Mouse (Mus musculus): ENCODE measurements at regions not wholly inside any gene's neighbourhood (a gene's known extent, or its start where the extent isn't known, plus 50 kb on each side); places are given as distances from the start of the nearest gene placed in this dataset.

GRCm38 (mm10) chr3:80256383-80256782 is 372.1 kb downstream of the Fam198b start:
- Histone ChIP-seq H3K4me1 (replicated peaks) (no peaks in the 10 kb centered on the region), H3K4me2 (no peak overlapping the region), H3K9me3 (replicated peaks) (no peaks in the 10 kb centered on the region), H3K4me3 (no peak overlapping the region), H3K27ac (ENCODE audit: poor library complexity, severe bottlenecking) (no peak overlapping the region), H3K9ac (no peak overlapping the region), H3K36me3 (no peaks in the 10 kb centered on the region), H3K27me3 (replicated peaks) (no peaks in the 10 kb centered on the region)
- WGBS: 82% methylated on average over 3 of the region's 3 CpGs
- ATAC-seq (ENCODE audit: insufficient number of reproducible peaks, low FRiP score): no peak

DNA sequence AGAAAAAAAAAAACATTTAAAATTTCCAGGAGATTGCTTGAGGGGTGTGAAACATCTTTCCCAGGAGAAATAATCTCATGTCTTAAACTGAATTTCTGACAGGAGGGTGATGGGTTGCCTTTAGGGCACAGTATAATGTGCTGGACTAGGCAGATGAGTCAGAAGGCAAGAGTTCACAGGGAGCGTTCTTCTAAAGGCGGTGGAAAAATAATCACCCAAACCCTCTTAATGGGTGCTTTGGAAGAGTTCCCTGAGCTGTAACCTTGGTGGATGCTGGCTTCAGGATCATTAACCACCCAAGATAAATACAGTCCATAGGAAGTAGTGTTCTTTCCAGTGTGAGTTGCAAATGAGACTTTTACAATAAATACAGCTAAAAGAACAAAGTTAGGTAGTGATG is 378.8 kb downstream of the Fam198b start:
- H3K9me3 ChIP-seq (replicated peaks): no peaks in the 10 kb centered on the region
- no peak for ATAC-seq (ENCODE audit: insufficient number of reproducible peaks, low FRiP score)
- no peaks in the 10 kb centered on the region for H3K27me3 ChIP-seq (replicated peaks)
- H3K36me3 ChIP-seq: no peaks in the 10 kb centered on the region
- no peak overlapping the region for H3K27ac ChIP-seq (ENCODE audit: poor library complexity, severe bottlenecking)
- H3K4me2 ChIP-seq: no peak overlapping the region
- H3K4me1 ChIP-seq (replicated peaks): no peaks in the 10 kb centered on the region
- H3K4me3 ChIP-seq: no peak overlapping the region
- no peak overlapping the region for H3K9ac ChIP-seq
- WGBS: 80% methylated on average over 2 of the region's 2 CpGs

GRCm38 (mm10) chr3:80284656-80285055 is 400.3 kb downstream of the Fam198b start:
- H3K27ac ChIP-seq (ENCODE audit: poor library complexity, severe bottlenecking): no peak overlapping the region
- H3K4me2 ChIP-seq: no peak overlapping the region
- no peak overlapping the region for H3K4me3 ChIP-seq
- WGBS: 70% methylated on average over 1 of the region's 1 CpGs
- no peak for ATAC-seq (ENCODE audit: insufficient number of reproducible peaks, low FRiP score)
- H3K9ac ChIP-seq: no peak overlapping the region
- H3K9me3 ChIP-seq (replicated peaks): no peaks in the 10 kb centered on the region
- H3K4me1 ChIP-seq (replicated peaks): no peaks in the 10 kb centered on the region
- no peaks in the 10 kb centered on the region for H3K36me3 ChIP-seq
- no peaks in the 10 kb centered on the region for H3K27me3 ChIP-seq (replicated peaks)

- Histone ChIP-seq H3K36me3 (no peaks in the 10 kb centered on the region), H3K4me2 (no peak overlapping the region), H3K27ac (ENCODE audit: poor library complexity, severe bottlenecking) (no peak overlapping the region), H3K4me1 (replicated peaks) (no peaks in the 10 kb centered on the region), H3K9me3 (replicated peaks) (no peaks in the 10 kb centered on the region), H3K27me3 (replicated peaks) (no peaks in the 10 kb centered on the region), H3K9ac (no peak overlapping the region), H3K4me3 (no peak overlapping the region)
- ATAC-seq (ENCODE audit: insufficient number of reproducible peaks, low FRiP score): no peak
- whole genome bisulfite sequencing: 76% methylated on average over 3 of the region's 3 CpGs
These were observed 400.9 kb downstream of the Fam198b start for GRCm38 (mm10) chr3:80285246-80285645.

- no peak for ATAC-seq (ENCODE audit: insufficient number of reproducible peaks, low FRiP score)
These were observed 409.2 kb downstream of the Fam198b start for GRCm38 (mm10) chr3:80293485-80293884.

GRCm38 (mm10) chr3:80307632-80308031 is 423.3 kb downstream of the Fam198b start:
- H3K27ac ChIP-seq (ENCODE audit: poor library complexity, severe bottlenecking): no peak overlapping the region
- H3K36me3 ChIP-seq: no peaks in the 10 kb centered on the region
- no peak overlapping the region for H3K4me3 ChIP-seq
- H3K4me1 ChIP-seq (replicated peaks): no peaks in the 10 kb centered on the region
- no peaks in the 10 kb centered on the region for H3K27me3 ChIP-seq (replicated peaks)
- H3K4me2 ChIP-seq: no peak overlapping the region
- H3K9me3 ChIP-seq (replicated peaks): no peaks in the 10 kb centered on the region
- 62% methylated on average over 4 of the region's 4 CpGs for WGBS
- no peak for ATAC-seq (ENCODE audit: insufficient number of reproducible peaks, low FRiP score)
- H3K9ac ChIP-seq: no peak overlapping the region

More at GRCm38 (mm10) chr3:80293485-80293884, 409.2 kb downstream of the Fam198b start:
- H3K4me2 ChIP-seq: no peak overlapping the region
- no peak overlapping the region for H3K4me3 ChIP-seq
- H3K9me3 ChIP-seq (replicated peaks): no peaks in the 10 kb centered on the region
- no peaks in the 10 kb centered on the region for H3K4me1 ChIP-seq (replicated peaks)
- H3K27me3 ChIP-seq (replicated peaks): no peaks in the 10 kb centered on the region
- no peaks in the 10 kb centered on the region for H3K36me3 ChIP-seq
- H3K9ac ChIP-seq: no peak overlapping the region
- no peak overlapping the region for H3K27ac ChIP-seq (ENCODE audit: poor library complexity, severe bottlenecking)
- WGBS: 77% methylated on average over 4 of the region's 4 CpGs

GRCm38 (mm10) chr3:80309931-80310330 is 425.6 kb downstream of the Fam198b start:
- Histone ChIP-seq H3K9ac (no peak overlapping the region), H3K4me3 (no peak overlapping the region), H3K4me2 (no peak overlapping the region), H3K27me3 (replicated peaks) (no peaks in the 10 kb centered on the region), H3K36me3 (no peaks in the 10 kb centered on the region), H3K4me1 (replicated peaks) (no peaks in the 10 kb centered on the region), H3K9me3 (replicated peaks) (no peaks in the 10 kb centered on the region), H3K27ac (ENCODE audit: poor library complexity, severe bottlenecking) (no peak overlapping the region)
- no peak for ATAC-seq (ENCODE audit: insufficient number of reproducible peaks, low FRiP score)
- 76% methylated on average over 4 of the region's 4 CpGs for WGBS

DNA sequence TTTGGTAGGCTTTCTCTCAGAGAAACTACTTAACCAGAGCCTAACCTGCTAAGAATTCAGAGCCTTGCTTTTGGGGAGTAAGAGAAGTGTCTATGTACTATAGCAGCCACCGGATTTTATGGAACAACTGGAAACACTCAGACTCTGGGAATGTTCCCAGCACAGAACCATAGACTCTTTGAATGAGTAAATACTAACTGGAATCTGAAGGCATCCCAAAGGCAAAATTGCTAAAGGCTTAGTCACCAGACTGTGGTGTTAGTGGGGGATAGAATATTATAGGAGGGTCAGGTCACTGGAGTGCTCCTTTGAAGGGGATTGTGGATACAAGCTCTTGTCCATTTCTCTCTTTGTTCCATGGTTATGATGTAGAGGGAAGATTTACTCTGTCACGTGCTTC is 427.4 kb downstream of the Fam198b start:
- H3K9ac ChIP-seq: no peak overlapping the region
- no peaks in the 10 kb centered on the region for H3K27me3 ChIP-seq (replicated peaks)
- no peaks in the 10 kb centered on the region for H3K36me3 ChIP-seq
- no peak overlapping the region for H3K4me2 ChIP-seq
- no peaks in the 10 kb centered on the region for H3K4me1 ChIP-seq (replicated peaks)
- H3K9me3 ChIP-seq (replicated peaks): no peaks in the 10 kb centered on the region
- no peak for ATAC-seq (ENCODE audit: insufficient number of reproducible peaks, low FRiP score)
- H3K4me3 ChIP-seq: no peak overlapping the region
- WGBS: 75% methylated on average over 2 of the region's 2 CpGs
- H3K27ac ChIP-seq (ENCODE audit: poor library complexity, severe bottlenecking): no peak overlapping the region

DNA sequence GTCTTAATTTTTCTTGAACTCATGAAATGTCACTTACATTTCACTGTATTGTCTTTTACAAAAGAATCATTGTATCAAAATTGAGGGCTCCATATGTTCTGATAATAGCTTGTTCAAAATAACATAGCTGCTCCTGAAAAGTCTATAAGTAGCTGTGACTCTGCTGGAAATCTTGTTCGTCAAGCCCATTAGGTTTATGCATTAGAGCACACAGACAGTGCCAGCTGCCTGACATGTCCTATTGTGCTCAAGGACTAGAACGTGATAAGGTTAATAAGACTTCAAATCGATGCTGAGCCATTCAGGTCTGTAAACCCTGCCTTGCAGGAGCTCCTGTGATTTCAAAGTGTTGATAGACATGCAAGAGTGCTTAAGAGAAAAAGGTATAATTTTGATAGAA is 438.0 kb downstream of the Fam198b start:
- H3K4me1 ChIP-seq (replicated peaks): no peaks in the 10 kb centered on the region
- WGBS: 65% methylated on average over 3 of the region's 3 CpGs
- H3K27me3 ChIP-seq (replicated peaks): no peaks in the 10 kb centered on the region
- H3K9me3 ChIP-seq (replicated peaks): no peaks in the 10 kb centered on the region
- no peak overlapping the region for H3K4me3 ChIP-seq
- H3K27ac ChIP-seq (ENCODE audit: poor library complexity, severe bottlenecking): no peak overlapping the region
- H3K4me2 ChIP-seq: no peak overlapping the region
- H3K36me3 ChIP-seq: no peaks in the 10 kb centered on the region
- H3K9ac ChIP-seq: no peak overlapping the region
- no peak for ATAC-seq (ENCODE audit: insufficient number of reproducible peaks, low FRiP score)

DNA sequence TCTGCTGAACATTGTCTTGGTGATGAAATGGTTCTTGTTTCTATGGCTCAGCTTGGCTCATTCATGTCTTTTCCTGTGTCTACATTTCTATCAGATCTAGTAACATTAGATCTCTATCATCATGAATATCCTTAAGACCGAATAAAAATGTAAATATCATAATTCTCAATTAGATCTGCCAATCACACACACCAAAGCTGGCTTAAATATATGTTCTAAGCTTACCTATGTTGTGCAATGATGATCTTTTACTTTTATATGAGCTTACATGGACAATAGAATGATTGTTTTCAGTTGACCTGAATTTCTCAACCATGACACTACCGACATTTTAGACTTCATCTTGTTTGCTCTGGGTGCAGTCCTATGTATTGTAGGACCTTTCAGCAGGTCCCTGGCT is 440.4 kb downstream of the Fam198b start:
- Histone ChIP-seq H3K4me2 (no peak overlapping the region), H3K27ac (ENCODE audit: poor library complexity, severe bottlenecking) (no peak overlapping the region), H3K4me1 (replicated peaks) (no peaks in the 10 kb centered on the region), H3K4me3 (no peak overlapping the region), H3K27me3 (replicated peaks) (no peaks in the 10 kb centered on the region), H3K36me3 (no peaks in the 10 kb centered on the region), H3K9me3 (replicated peaks) (no peaks in the 10 kb centered on the region), H3K9ac (no peak overlapping the region)
- no peak for ATAC-seq (ENCODE audit: insufficient number of reproducible peaks, low FRiP score)
- WGBS: 76% methylated on average over 2 of the region's 2 CpGs

DNA sequence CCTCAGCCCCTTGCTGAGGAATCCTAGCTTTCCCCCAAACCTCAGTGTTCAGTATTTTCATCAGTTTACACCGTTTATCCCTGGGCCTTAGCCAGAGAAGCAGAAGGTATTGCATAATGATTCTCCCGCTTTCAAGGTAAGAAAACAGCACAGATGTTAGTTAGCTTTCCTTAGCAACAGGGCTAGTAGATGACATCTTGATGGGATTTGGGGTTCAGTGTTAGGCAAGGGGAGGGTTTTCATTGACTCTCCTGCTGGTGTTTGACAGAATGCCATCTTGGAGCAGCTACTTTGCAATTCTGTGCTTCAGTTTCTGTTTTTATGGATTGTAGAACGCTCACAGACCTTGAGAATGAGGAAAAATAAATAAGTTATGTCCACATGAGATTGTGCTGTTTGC is 447.4 kb downstream of the Fam198b start:
- Histone ChIP-seq H3K9me3 (replicated peaks) (no peaks in the 10 kb centered on the region), H3K36me3 (no peaks in the 10 kb centered on the region), H3K4me1 (replicated peaks) (no peaks in the 10 kb centered on the region), H3K27ac (ENCODE audit: poor library complexity, severe bottlenecking) (no peak overlapping the region), H3K27me3 (replicated peaks) (no peaks in the 10 kb centered on the region), H3K9ac (no peak overlapping the region), H3K4me2 (no peak overlapping the region), H3K4me3 (no peak overlapping the region)
- 61% methylated on average over 3 of the region's 3 CpGs for WGBS
- ATAC-seq (ENCODE audit: insufficient number of reproducible peaks, low FRiP score): no peak

DNA sequence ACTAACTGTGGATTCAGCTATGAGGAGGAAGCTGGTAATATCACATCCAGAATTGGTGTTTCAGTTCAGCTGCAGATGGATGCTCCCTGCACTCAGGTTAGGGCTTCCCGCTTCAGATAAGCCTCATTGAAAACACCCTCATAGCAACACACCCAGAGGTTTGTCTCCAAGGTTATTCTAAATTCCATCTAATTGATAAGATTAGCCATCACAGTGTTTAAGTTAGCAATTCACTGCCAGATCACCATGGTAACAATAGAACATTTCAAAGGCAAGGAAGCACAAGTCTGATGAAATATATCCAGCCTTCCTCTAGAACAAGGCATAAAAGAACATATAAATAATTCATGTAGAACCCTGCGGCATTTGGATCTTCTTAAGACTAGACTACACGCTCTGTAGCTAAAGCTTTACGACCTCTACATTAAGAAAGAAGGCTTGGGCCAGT is 450.1 kb downstream of the Fam198b start:
- H3K4me1 ChIP-seq (replicated peaks): no peaks in the 10 kb centered on the region
- 72% methylated on average over 4 of the region's 4 CpGs for WGBS
- H3K4me2 ChIP-seq: no peak overlapping the region
- H3K27ac ChIP-seq (ENCODE audit: poor library complexity, severe bottlenecking): no peak overlapping the region
- H3K9ac ChIP-seq: no peak overlapping the region
- H3K4me3 ChIP-seq: no peak overlapping the region
- no peaks in the 10 kb centered on the region for H3K27me3 ChIP-seq (replicated peaks)
- ATAC-seq (ENCODE audit: insufficient number of reproducible peaks, low FRiP score): no peak
- no peaks in the 10 kb centered on the region for H3K9me3 ChIP-seq (replicated peaks)
- no peaks in the 10 kb centered on the region for H3K36me3 ChIP-seq
